Mouse (Mus musculus): ENCODE data around the gene Tnip1.

DNA sequence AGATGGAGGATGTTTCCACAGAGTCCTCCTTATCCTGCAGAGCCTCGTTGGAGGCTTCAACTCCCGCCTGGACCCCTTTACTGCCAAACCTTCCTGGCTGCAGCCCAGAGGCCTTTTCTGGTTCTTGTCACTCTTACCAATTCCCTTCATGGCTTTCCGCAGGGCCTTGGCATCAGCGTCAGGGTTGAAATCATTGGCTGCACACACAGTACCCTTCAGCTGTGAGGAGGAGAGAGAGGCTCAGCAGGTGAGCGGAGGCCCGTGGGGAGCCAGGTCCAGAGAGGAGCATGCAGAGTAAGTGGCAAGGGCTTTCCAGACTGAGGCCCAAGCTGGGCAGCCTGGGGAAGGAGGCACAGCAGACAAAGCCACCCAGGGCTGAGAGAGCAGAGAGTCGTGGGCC, 33.5 kb upstream of the Tnip1 start:
- TF ChIP-seq POLR2A (IDR thresholded peaks at IDR 0.05; ENCODE audit: borderline replicate concordance, extremely low read depth, insufficient read depth, insufficient read length, poor library complexity, severe bottlenecking), result no peak
- TF ChIP-seq CTCF (IDR thresholded peaks at IDR 0.05; ENCODE audit: borderline replicate concordance, extremely low read depth, insufficient read depth, insufficient read length), result no peak

Measured in brain, embryonic 14.5 days (tissue).